Mouse (Mus musculus): ENCODE measurements around the gene Morn3. TPM values are rescaled to one million over a fixed set of nuclear protein-coding genes. Genes with fewer than 3 reads are reported as not detected.
A peak's percentile ranks its signal among the peaks of the same experiment; 100 is the strongest.

Gene Morn3
- polyA plus RNA-seq, 1 experiment, result not detected

DNA sequence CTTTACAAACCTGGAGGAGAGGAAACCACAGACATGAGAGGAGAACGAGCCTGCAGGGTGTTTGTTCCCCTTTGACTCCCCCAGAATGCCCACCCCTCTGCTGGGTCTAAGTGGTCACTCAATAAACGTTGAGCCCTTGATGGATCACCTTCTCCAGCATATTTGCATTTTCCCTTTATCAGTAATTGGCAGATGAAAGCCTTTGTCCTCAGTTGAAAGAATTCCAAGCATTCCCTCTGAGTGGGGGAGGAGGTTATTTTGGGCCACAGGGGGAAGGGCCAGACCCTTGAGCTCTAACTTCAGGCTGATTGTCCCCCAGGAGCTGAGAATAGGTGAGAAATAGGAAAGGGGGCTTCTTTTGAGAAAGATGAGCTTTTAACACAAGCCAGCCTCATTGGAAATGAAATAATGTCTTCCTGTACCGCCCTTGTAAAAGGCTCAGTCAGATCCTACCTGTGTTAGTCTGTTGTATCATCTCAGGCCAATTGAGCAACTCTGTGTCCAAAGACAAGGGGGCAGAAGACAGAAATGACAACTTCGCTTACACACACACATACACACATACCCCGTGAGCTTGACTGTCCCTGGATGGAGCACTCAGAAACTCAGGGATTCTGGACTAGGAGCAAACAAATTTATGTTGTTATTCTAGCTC lies 55.3 kb downstream of the Morn3 start:
- Histone ChIP-seq H3K36me3 (ENCODE audit: control insufficient read depth) (no peaks in the 10 kb centered on the region), H3K4me3 (replicated peaks) (no peak overlapping the region), H3K4me1 (ENCODE audit: control insufficient read depth) (peaks cover 43% of the 10 kb centered on the region), H3K9me3 (ENCODE audit: control insufficient read depth, low read length) (no peaks in the 10 kb centered on the region), H3K27me3 (ENCODE audit: control insufficient read depth) (peaks cover 51% of the 10 kb centered on the region)
- TF ChIP-seq TAL1 (IDR thresholded peaks at IDR 0.05; ENCODE audit: low read length) (no peak), GATA1 (IDR thresholded peaks at IDR 0.05; ENCODE audit: low read length) (no peak)

- no peak overlapping the region for H3K4me3 ChIP-seq (replicated peaks)
- no peak for TF ChIP-seq GATA1 (IDR thresholded peaks at IDR 0.05; ENCODE audit: low read length)
- TF ChIP-seq TAL1 (IDR thresholded peaks at IDR 0.05; ENCODE audit: low read length), result no peak
- peaks cover 57% of the 10 kb centered on the region for H3K27me3 ChIP-seq (ENCODE audit: control insufficient read depth)
- H3K36me3 ChIP-seq (ENCODE audit: control insufficient read depth), result no peaks in the 10 kb centered on the region
- H3K4me1 ChIP-seq (ENCODE audit: control insufficient read depth), result peaks cover 43% of the 10 kb centered on the region
- H3K9me3 ChIP-seq (ENCODE audit: control insufficient read depth, low read length), result no peaks in the 10 kb centered on the region
These were observed 56.2 kb downstream of the Morn3 start for GRCm38 (mm10) chr5:122990411-122991160.

GRCm38 (mm10) chr5:122989551-122990330 lies 57.1 kb downstream of the Morn3 start, which contains the start of gene Kdm2b:
Gene Kdm2b (minus strand): TSS chr5:122989823.
- Histone ChIP-seq H3K36me3 (ENCODE audit: control insufficient read depth) (no peaks in the 10 kb centered on the region), H3K9me3 (ENCODE audit: control insufficient read depth, low read length) (no peaks in the 10 kb centered on the region), H3K4me1 (ENCODE audit: control insufficient read depth) (peaks cover 40% of the 10 kb centered on the region), H3K27me3 (ENCODE audit: control insufficient read depth) (peaks cover 63% of the 10 kb centered on the region), H3K4me3 (replicated peaks) (peak within 1 kb of the TSS; percentile 66)
- TF ChIP-seq GATA1 (IDR thresholded peaks at IDR 0.05; ENCODE audit: low read length) (no peak), TAL1 (IDR thresholded peaks at IDR 0.05; ENCODE audit: low read length) (no peak)

- Histone ChIP-seq H3K4me1 (ENCODE audit: control insufficient read depth) (peaks cover 37% of the 10 kb centered on the region), H3K4me3 (replicated peaks) (peak overlapping the region; percentile 66), H3K36me3 (ENCODE audit: control insufficient read depth) (no peaks in the 10 kb centered on the region), H3K27me3 (ENCODE audit: control insufficient read depth) (peaks cover 63% of the 10 kb centered on the region), H3K9me3 (ENCODE audit: control insufficient read depth, low read length) (no peaks in the 10 kb centered on the region)
- TF ChIP-seq GATA1 (IDR thresholded peaks at IDR 0.05; ENCODE audit: low read length) (no peak), TAL1 (IDR thresholded peaks at IDR 0.05; ENCODE audit: low read length) (no peak)
These were observed 57.8 kb downstream of the Morn3 start for GRCm38 (mm10) chr5:122989001-122989525.

- Histone ChIP-seq H3K4me1 (ENCODE audit: control insufficient read depth) (peaks cover 37% of the 10 kb centered on the region), H3K9me3 (ENCODE audit: control insufficient read depth, low read length) (no peaks in the 10 kb centered on the region), H3K4me3 (replicated peaks) (peak overlapping the region; percentile 66), H3K36me3 (ENCODE audit: control insufficient read depth) (no peaks in the 10 kb centered on the region), H3K27me3 (ENCODE audit: control insufficient read depth) (peaks cover 63% of the 10 kb centered on the region)
- TF ChIP-seq TAL1 (IDR thresholded peaks at IDR 0.05; ENCODE audit: low read length) (no peak), GATA1 (IDR thresholded peaks at IDR 0.05; ENCODE audit: low read length) (no peak)
These were observed 58.6 kb downstream of the Morn3 start for GRCm38 (mm10) chr5:122988021-122988751.

DNA sequence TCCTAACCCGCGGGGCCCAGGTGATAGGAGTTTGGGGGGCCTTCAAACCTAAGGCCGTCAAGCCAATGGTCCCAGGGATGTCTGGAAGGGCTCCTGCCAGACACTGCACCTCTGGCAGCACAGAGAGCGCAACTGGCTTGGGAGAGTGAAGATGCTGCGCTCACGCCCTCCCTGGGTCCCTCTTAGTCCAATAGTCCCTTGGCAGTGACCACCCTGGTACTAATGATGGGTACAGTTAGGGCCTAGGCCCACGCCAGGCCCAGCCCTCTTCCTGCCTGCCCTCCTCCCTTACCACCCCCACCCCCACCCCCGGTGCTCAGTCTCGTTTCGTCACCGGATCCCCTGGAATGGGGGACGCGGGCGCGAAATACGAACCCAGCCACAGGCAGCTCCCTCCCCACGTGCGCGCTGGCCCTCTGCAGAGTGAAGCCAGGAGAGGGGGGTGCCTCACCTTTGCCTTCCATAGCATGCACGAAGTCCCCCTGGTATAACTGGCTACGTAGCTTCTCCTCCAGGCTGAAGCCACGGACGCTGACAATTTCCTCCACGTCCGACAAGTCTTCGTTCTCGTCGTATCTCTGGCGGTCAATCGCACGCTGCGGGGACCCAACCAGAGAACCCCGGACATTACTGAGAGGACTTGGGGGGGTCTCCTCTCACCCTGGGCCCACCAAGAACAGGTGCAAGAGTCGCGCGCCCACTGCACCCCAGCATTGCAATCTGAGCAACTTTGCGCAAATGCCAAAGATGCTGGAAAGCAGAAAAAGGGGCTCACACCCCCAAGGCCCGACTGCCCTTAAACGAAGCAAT lies 59.4 kb downstream of the Morn3 start:
- H3K27me3 ChIP-seq (ENCODE audit: control insufficient read depth), result peaks cover 63% of the 10 kb centered on the region
- H3K9me3 ChIP-seq (ENCODE audit: control insufficient read depth, low read length), result no peaks in the 10 kb centered on the region
- peaks cover 37% of the 10 kb centered on the region for H3K4me1 ChIP-seq (ENCODE audit: control insufficient read depth)
- no peaks in the 10 kb centered on the region for H3K36me3 ChIP-seq (ENCODE audit: control insufficient read depth)
- H3K4me3 ChIP-seq (replicated peaks), result peak overlapping the region; percentile 66
- TF ChIP-seq GATA1 (IDR thresholded peaks at IDR 0.05; ENCODE audit: low read length) (no peak), TAL1 (IDR thresholded peaks at IDR 0.05; ENCODE audit: low read length) (no peak)

DNA sequence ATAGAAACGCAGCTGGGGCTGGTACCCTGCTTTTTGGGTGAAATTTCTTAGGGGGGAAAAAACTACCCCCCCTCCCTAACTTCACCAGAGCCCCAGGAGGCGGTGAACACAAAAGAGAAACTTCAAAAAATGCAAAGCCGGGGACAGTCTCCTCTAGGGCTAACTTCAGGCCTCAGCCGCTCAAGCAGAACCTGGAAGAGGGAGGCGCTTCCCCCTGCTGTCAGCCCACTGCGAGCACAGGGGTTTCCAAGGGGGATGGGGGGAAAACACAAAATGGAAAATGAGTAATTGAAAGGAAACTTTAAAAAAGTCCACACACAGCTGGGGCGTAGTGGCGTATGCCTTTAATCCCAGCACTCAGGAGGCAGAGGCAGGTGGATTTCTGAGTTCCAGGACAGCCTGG lies 60.7 kb downstream of the Morn3 start:
- TF ChIP-seq TAL1 (IDR thresholded peaks at IDR 0.05; ENCODE audit: low read length) (no peak), GATA1 (IDR thresholded peaks at IDR 0.05; ENCODE audit: low read length) (no peak)
- Histone ChIP-seq H3K27me3 (ENCODE audit: control insufficient read depth) (peaks cover 59% of the 10 kb centered on the region), H3K4me1 (ENCODE audit: control insufficient read depth) (peaks cover 41% of the 10 kb centered on the region), H3K36me3 (ENCODE audit: control insufficient read depth) (no peaks in the 10 kb centered on the region), H3K4me3 (replicated peaks) (no peak overlapping the region), H3K9me3 (ENCODE audit: control insufficient read depth, low read length) (no peaks in the 10 kb centered on the region)

Other genes starting within 250 kb of the Morn3 start
- 22.5 and 37.0 TPM in 2 replicates for gene Anapc5, start 225.7 kb downstream of the Morn3 start, polyA plus RNA-seq (2012)
- 0.64 and 0.77 TPM in 2 replicates for gene Rnf34, start 197.0 kb downstream of the Morn3 start, polyA plus RNA-seq (2012)
- gene Kdm2b, start 57.2 kb downstream of the Morn3 start, polyA plus RNA-seq (2012), result 2.1 and 2.4 TPM in 2 replicates
- gene Orai1, start 31.9 kb downstream of the Morn3 start, polyA plus RNA-seq (2012), result 0.88 and 1.4 TPM in 2 replicates
- gene Tmem120b, start 21.4 kb upstream of the Morn3 start, polyA plus RNA-seq (2012), result 9.4 and 10.1 TPM in 2 replicates
- 0.38 and 0.52 TPM in 2 replicates for gene Rhof, start 85.7 kb upstream of the Morn3 start, polyA plus RNA-seq (2012)
- gene Setd1b, start 95.2 kb upstream of the Morn3 start, polyA plus RNA-seq (2012), result 3.3 and 3.9 TPM in 2 replicates
- 27.7 and 28.4 TPM in 2 replicates for gene Psmd9, start 122.4 kb upstream of the Morn3 start, polyA plus RNA-seq (2012)
- not detected in 2 replicates for gene Hpd, start 135.7 kb upstream of the Morn3 start, polyA plus RNA-seq (2012)
- gene Wdr66, start 205.1 kb upstream of the Morn3 start, polyA plus RNA-seq (2012), result 0.02 and 0.06 TPM in 2 replicates

Measured in erythroblast, embryonic 14.5 days (primary cell).